Mouse (Mus musculus) hindbrain, postnatal 0 days (tissue): ENCODE data around the gene Stk33. TPM values are rescaled to one million over a fixed set of nuclear protein-coding genes. Genes with fewer than 3 reads are reported as not detected.

Experiments used
- ATAC-seq: fragments of 200-750 bp; cut with Nextera tagmentation; 2 replicates; pipeline ENCODE4 v1.8.0; 2017; ENCODE audit warnings: mild to moderate bottlenecking, moderate TSS enrichment, moderate library complexity
- DNase-seq: peaks from one replicate; pipeline ENCODE4 v3.0.0-alpha.2; 2015; ENCODE audit warnings: low spot score
- H3K27ac ChIP-seq: fragments of 300-500 bp; sonication (generic); 2 replicates; pipeline ENCODE4 v1.5.1; 2014; ENCODE audit warnings: mild to moderate bottlenecking
- H3K27me3 ChIP-seq: fragments of 300-500 bp; sonication (generic); 2 replicates; pipeline ENCODE4 v1.6.1; 2014; ENCODE audit warnings: low read length, mixed read lengths; ENCODE audit not compliant: insufficient read depth
- H3K36me3 ChIP-seq: fragments of 300-500 bp; sonication (generic); 2 replicates; pipeline ENCODE4 v1.6.1; 2014; ENCODE audit warnings: low read length, mixed read lengths; ENCODE audit not compliant: insufficient read depth
- H3K4me1 ChIP-seq: fragments of 300-500 bp; sonication (generic); 2 replicates; pipeline ENCODE4 v1.6.1; 2014; ENCODE audit warnings: antibody characterized with exemption, low read length, mixed read lengths; ENCODE audit not compliant: insufficient read depth
- H3K4me2 ChIP-seq: fragments of 300-500 bp; sonication (generic); 2 replicates; pipeline ENCODE4 v1.6.1; 2014; ENCODE audit warnings: low read depth, mild to moderate bottlenecking, low read length, moderate library complexity, mixed read lengths
- H3K4me3 ChIP-seq: fragments of 300-500 bp; sonication (generic); 2 replicates; pipeline ENCODE4 v1.5.1; 2014; ENCODE audit warnings: low read length
- H3K9ac ChIP-seq: fragments of 300-500 bp; sonication (generic); replicated peaks from 2 replicates; pipeline ENCODE4 v1.6.1; 2014; ENCODE audit warnings: mild to moderate bottlenecking, low read length, moderate library complexity, mixed read lengths
- H3K9me3 ChIP-seq: fragments of 300-500 bp; sonication (generic); 2 replicates; pipeline ENCODE4 v1.6.1; 2016; ENCODE audit warnings: low read length, mixed read lengths
- CTCF ChIP-seq: IDR thresholded peaks from 2 replicates; pipeline ENCODE4 v1.5.1; 2016; ENCODE audit warnings: antibody characterized with exemption, control low read depth, low read depth
- WGBS: fragments of 180-500 bp; shearing (Covaris S2); extraction: QIAGEN DNeasy Blood & Tissue Kit; methylation state at CpG from one replicate; pipeline ENCODE4 v1.1.7; 2014; 5-methylcytosine and 5-hydroxymethylcytosine counted together
- polyA plus RNA-seq: library from polyadenylated mRNA; unstranded; fragments of >200 nt; fragmentation: Nextera tagmentation; extraction: Ambion mirVana; gene quantifications from 2 replicates; pipeline ENCODE4 v1.2.1, GENCODE M21; 2015
- total RNA-seq: library from RNA; depleted of rRNA; stranded (reverse); fragments of >200 nt; gene quantifications from 2 replicates; pipeline ENCODE4 v1.2.3, GENCODE M21; 2014; rRNA removed

The Stk33 gene
- total RNA-seq (3.3 and 4.5 TPM in 2 replicates), polyA plus RNA-seq (4.6 and 6.2 TPM in 2 replicates)

DNA sequence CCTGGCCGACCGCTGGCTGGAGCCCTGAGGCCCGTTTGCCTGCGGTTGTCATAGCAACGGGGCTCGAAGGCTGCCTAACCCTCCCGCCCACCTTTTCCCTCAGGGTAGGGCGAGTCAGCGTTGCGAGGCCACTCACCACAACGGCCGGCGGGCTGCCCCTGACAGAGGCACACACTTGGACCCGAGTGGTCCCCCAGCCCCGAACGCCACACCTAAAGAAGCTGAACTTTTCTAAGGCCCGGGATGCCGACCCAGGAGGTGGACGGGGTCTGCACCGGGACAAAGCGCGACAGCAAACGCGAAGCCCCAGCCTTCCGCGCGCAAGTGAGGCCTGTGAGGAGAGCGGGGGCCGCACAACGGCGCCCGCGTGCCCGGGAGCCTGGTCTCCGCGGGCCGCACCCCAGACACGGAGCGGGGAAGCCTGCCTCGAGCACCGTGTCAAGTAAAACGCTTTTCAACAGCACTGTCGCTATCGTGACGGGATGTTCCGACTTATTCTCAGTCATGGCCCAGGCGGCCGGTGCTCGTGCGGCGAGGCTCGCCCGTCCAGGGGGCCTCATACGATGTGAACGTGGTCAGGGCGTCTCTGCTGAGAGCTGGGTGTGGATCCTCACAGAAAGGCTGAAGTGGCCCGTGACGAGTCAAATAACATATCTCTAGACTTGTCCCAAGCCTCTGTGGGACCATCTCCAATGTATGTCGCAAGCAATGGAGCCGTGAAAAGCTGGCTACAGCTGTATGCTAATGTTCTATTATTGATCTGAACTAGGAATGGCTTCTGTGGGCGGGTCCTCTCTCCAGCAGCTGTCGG lies at the start of gene Stk33:
Stk33 (minus strand) TSS at position 301 of the 811 bp plus-strand sequence.
- WGBS, result under 1% methylated on average over 60 of the region's 62 CpGs
- H3K4me3 ChIP-seq, result peak within 1 kb of the TSS; percentile 45
- no peaks in the 10 kb centered on the region for H3K9me3 ChIP-seq
- H3K27ac ChIP-seq, result peak within 1 kb of the TSS; percentile 48; the same call in 1 of the 2 replicates
- H3K9ac ChIP-seq, result peak within 1 kb of the TSS; percentile 39
- H3K27me3 ChIP-seq, result no peaks in the 10 kb centered on the region
- ATAC-seq (peak; percentile 87), DNase-seq (peak; percentile 82)
- TF ChIP-seq CTCF, result no peak
- peak within 1 kb of the TSS; percentile 92 for H3K4me2 ChIP-seq
- peaks cover 5% of the 10 kb centered on the region; the same call in 1 of the 2 replicates for H3K4me1 ChIP-seq
- H3K36me3 ChIP-seq, result no peaks in the 10 kb centered on the region

GRCm38 (mm10) chr7:109484221-109484620 lies 45.3 kb upstream of the Stk33 start:
- no peaks in the 10 kb centered on the region for H3K9me3 ChIP-seq
- H3K36me3 ChIP-seq, result no peaks in the 10 kb centered on the region
- no peak for ATAC-seq
- H3K27ac ChIP-seq, result no peak overlapping the region
- no peak overlapping the region for H3K4me3 ChIP-seq
- TF ChIP-seq CTCF, result no peak
- no peak overlapping the region for H3K4me2 ChIP-seq
- H3K4me1 ChIP-seq, result no peaks in the 10 kb centered on the region
- no peak overlapping the region for H3K9ac ChIP-seq
- H3K27me3 ChIP-seq, result 0 out of 2 replicates have a peak, but pooled peaks cover 4% of the 10 kb centered on the region
- no peak for DNase-seq
- WGBS, result 62% methylated on average over 5 of the region's 5 CpGs

DNA sequence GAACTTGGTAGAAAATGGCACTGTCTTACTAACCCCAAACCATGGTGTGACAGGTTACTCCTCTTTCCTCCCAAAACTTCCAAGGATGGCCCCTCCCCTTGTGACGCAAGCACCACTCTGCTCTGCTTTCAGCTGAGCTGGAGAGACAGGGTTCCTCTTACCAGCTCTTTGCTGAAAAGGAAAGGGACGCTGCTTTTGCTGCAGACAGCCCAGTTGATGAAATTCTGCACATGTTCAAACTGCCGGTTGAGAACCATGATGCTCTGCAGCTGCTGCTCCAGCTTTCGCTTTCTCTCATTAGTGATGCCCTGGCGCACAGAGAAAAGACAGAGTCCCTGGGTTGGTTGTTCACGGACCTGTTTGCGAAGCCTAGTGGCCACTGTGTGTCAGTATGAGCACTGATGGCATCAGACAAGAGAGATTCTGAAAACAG lies 41.9 kb upstream of the Stk33 start:
- 0 out of 2 replicates have a peak, but pooled peaks cover 4% of the 10 kb centered on the region for H3K27me3 ChIP-seq
- no peaks in the 10 kb centered on the region for H3K9me3 ChIP-seq
- ATAC-seq (peak; percentile 81), DNase-seq (peak; percentile 69)
- 16% methylated on average over 7 of the region's 7 CpGs for WGBS
- H3K4me3 ChIP-seq, result 0 out of 2 replicates have a peak overlapping the region, but pooled peaks have one; percentile 4
- H3K4me2 ChIP-seq, result peak overlapping the region; percentile 36; the same call in 1 of the 2 replicates
- H3K4me1 ChIP-seq, result no peaks in the 10 kb centered on the region
- TF ChIP-seq CTCF, result peak; percentile 58
- 0 out of 2 replicates have a peak overlapping the region, but pooled peaks have one; percentile 20 for H3K27ac ChIP-seq
- no peaks in the 10 kb centered on the region for H3K36me3 ChIP-seq
- H3K9ac ChIP-seq, result no peak overlapping the region

DNA sequence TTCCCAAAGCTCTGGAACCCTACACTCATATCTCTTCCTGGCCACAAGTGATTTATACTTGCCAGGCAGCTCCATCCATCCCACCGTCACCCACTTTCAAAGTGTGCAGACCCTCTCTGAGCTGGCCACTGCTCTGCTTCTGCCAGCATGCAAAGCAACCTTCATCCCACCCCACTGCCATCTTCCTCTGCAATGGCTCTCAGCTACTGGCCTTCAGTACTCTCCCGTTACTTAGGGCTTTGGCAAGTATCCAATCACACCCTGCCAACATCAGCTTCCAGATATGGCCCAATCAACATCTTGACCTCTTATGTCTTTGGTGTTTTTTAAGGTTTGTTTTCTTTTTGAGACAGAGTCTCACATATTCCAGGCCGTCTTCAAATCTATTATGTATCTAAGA lies 39.0 kb upstream of the Stk33 start:
- Histone ChIP-seq H3K4me1 (no peaks in the 10 kb centered on the region), H3K36me3 (no peaks in the 10 kb centered on the region), H3K9me3 (no peaks in the 10 kb centered on the region), H3K4me2 (no peak overlapping the region), H3K9ac (no peak overlapping the region), H3K4me3 (no peak overlapping the region), H3K27ac (no peak overlapping the region), H3K27me3 (0 out of 2 replicates have a peak, but pooled peaks cover 3% of the 10 kb centered on the region)
- no peak for TF ChIP-seq CTCF
- WGBS, result 77% methylated on average over 3 of the region's 3 CpGs
- DNase-seq (no peak), ATAC-seq (no peak)

DNA sequence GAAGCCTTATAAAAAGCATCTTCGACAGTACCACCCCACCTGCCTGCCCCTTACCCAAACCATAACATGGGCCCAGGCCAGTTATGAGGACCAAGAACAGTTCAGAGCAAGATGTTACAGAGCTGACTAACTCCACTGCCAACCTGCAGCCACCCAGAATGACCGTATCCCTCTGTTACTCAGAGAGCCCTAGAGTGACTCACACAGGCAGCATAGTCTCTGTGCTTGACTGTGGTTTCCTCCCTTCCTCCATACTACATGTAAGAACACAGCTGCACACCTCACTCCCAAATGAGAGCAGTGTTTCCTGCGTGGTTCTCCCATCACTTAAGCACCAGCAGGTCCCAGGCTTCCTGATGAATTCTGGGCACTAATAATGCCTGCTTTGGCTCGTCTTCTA lies 31.8 kb upstream of the Stk33 start:
- no peak for TF ChIP-seq CTCF
- H3K36me3 ChIP-seq, result no peaks in the 10 kb centered on the region
- no peak overlapping the region for H3K4me3 ChIP-seq
- WGBS, result 62% methylated on average over 4 of the region's 4 CpGs
- DNase-seq, result no peak
- H3K9me3 ChIP-seq, result no peaks in the 10 kb centered on the region
- no peaks in the 10 kb centered on the region for H3K27me3 ChIP-seq
- H3K9ac ChIP-seq, result no peak overlapping the region
- no peak overlapping the region for H3K4me2 ChIP-seq
- peak; percentile 15; the same call in 1 of the 2 replicates for ATAC-seq
- no peaks in the 10 kb centered on the region for H3K4me1 ChIP-seq
- no peak overlapping the region for H3K27ac ChIP-seq

GRCm38 (mm10) chr7:109468262-109468701 lies 29.4 kb upstream of the Stk33 start:
- no peaks in the 10 kb centered on the region for H3K27me3 ChIP-seq
- H3K4me3 ChIP-seq, result no peak overlapping the region
- DNase-seq (peak; percentile 18), ATAC-seq (0 out of 2 replicates have a peak, but pooled peaks have one; percentile 27)
- H3K36me3 ChIP-seq, result no peaks in the 10 kb centered on the region
- H3K9me3 ChIP-seq, result no peaks in the 10 kb centered on the region
- H3K9ac ChIP-seq, result no peak overlapping the region
- H3K27ac ChIP-seq, result no peak overlapping the region; the same call in 1 of the 2 replicates
- 31% methylated on average over 6 of the region's 6 CpGs for whole genome bisulfite sequencing
- no peak for TF ChIP-seq CTCF
- no peak overlapping the region for H3K4me2 ChIP-seq
- no peaks in the 10 kb centered on the region for H3K4me1 ChIP-seq
